Mouse (Mus musculus) naive thymus-derived CD4-positive, alpha-beta T cell, adult 2 months (primary cell): ENCODE measurements around the gene Atg4a-ps.
"Not testable (repeated sequence)": the region's sequence is repeated elsewhere in the genome, so short reads cannot be mapped to it uniquely, and the experiment has no call there.

Source experiments
- DNase-seq: peaks from one replicate; pipeline ENCODE4 v3.0.0-alpha.2; 2011; ENCODE audit warnings: low read depth

Atg4a-ps gene

DNA sequence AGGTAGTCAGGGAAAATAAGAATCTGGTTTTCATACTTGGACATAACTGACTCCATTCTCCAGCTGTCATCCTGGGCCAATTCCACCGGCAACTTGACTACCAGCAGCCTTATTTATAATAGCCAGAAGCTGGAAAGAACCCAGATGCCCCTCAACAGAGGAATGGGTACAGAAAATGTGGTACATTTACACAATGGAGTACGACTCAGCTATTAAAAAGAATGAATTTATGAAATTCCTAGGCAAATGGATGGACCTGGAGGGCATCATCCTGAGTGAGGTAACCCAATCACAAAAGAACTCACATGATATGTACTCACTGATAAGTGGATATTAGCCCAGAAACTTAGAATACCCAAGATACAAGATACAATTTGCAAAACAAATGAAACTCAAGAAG lies at the start of gene Atg4a-ps:
TSS of gene Atg4a-ps (minus strand) at position 101 of the 400 bp plus-strand sequence.
- DNase-seq, result not testable (repeated sequence)

DNA sequence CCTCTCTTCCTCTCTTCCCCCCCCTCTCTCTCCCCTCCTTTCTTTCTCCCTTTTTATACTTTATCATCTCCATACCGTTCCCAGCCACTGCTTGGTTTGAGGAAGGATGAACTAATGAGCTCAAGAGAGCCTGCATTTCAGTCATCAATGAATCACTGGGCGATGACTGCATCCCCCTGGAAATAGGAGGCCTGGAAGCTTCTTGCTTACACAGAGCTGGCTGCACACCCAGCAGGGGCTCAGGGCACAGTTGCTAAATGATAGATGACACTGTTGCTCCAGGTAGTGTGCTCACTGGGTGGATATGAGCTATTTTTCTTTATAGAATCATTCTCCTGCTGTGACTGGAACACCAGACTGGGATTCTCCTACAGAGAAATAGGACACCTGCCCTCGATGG lies 49.7 kb upstream of the Atg4a-ps start:
- no peak for DNase-seq

DNA sequence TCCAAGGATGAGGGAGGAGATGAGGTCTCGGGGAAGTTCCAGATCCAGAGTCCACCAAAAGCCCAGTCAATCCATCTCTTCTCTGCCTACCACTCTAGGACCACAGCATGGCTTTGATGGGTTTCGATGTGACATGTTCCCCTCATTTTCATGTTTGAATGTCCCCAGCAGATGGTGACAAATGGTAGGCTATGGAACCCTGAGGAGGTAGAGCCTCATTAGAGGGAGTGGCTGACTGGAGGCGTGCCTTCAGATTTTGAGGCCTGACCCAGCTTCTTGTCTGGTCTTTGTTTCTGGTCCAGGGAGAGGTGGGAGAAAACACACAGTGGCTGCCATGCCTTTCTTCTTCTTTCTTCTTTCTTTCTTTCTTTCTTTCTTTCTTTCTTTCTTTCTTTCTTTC lies 44.6 kb upstream of the Atg4a-ps start:
- DNase-seq, result peak; percentile 8

DNA sequence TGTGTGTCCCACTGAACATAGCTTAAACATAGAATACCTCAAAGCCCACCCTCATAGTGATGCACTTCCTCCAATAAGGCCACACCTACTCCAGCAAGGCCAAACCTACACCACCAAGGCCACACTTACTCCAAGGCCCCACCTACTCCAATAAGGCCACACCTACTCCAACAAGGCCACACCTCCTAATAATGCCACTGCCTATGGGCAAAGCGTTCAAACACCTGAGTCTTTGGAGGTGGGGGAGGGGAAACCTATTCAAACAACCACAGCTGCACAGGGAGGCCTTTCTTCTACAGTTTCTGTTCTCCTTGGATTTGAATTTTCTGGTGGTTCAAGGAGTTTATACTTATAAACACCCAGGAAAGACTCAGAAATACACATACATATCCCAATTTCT lies 43.2 kb upstream of the Atg4a-ps start:
- DNase-seq, result no peak

DNA sequence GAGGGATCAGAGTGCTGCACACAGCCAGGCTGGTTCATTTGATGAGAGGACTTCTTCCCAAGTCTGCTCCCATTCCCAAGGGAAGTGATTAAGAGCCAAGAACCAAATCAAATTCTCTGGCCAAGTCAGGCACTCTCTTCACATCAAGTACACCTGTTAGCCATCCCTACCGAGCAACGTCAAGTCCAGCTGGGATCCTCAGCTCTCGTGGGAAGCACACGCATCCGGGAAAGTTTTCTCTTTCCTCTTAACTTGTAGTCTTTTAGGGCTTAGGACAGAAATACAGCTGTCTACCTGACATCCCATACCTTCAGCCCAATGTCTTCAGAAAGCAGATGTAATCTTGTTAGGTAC lies 38.1 kb upstream of the Atg4a-ps start:
- no peak for DNase-seq

DNA sequence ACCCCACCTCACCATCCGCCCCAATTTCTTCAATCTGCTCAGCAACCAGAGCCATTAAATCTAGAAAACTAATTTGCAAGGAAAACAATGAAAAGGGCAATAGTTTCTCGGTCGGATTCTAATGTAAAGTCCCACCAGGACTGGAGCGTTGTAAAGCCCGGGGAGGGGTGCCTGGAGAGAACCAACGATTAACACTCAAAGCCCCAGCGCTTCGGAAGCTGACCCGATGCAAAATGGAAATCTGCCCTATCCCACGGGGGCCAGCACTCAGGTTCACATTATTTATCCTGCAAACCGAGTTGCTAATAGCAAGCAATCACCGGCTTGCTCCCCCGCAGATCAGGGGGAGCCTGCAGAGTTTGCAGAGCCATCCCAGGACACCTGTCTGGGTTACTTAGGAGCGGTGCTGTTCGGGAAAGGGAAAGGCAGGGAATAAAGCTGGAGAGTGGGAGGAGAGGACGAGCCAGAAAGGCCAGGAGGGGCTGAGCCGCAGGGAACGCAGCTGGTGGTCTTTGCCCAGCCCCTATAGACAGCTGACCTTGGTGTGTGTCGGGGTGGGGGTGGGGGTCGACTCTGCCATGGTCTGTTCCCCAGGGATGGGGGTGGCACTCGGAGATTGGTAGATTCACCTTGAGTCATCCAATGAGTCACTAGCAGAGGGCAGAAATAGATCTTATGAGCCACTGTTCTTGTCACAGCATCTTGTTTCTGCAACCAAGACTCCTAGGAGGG lies 37.5 kb upstream of the Atg4a-ps start:
- DNase-seq, result no peak

DNA sequence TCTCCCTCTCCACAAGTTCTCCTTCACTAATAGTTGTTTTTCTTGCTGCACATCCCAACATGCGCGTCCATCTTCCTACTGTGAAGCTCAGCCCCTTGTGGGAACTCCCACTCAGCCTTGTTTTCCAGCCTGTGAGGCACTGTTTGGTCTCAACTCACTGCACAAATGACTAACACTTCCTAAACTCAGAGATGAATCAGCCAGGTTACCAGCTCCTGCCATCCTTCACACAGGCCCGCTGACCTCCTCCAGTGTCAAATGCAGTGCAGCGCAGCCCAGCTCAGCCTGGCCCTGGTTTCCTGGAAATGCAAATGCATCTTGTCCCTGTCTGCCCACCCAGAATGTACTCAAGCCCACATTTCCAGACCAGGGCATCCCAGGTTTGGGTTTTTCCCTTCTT lies 36.6 kb upstream of the Atg4a-ps start:
- no peak for DNase-seq

DNA sequence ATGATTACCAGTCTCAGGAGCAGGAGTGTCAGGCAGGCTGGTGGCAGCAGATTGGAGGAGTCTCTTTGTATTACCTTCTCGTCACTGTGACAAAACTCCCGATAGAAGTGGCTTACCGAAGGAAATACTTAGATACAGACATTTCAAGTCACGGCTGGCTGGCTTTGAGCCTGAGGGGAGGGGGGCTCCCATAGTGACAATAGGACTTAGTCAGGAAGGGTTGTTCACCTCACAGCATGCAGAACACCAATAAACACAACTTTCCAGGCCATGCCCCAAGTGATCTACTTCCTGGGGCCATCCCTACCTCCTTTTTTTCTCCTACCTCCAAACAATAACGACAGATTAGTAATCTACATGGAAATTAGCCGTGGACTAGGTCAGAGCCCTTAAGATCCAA lies 32.9 kb upstream of the Atg4a-ps start:
- DNase-seq, result no peak

DNA sequence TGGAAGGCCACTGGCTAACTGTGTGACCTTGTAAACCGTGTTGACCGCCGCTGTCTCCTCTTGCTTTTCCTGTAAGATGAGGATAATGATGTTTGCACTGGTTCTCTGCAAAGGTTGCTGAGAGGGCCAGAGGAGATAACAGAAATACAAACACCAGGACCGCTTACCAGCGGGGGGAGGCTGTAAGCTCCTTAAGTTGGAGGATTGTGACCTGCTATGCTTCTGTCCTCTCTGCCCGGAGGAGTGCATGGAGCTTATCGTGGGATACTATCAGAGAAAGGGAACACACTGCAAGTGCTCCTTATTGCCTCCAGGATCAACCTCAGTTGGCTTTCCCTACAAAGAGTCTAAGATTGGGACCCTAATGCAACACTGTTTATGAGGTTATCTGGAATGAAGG lies 26.8 kb upstream of the Atg4a-ps start:
- DNase-seq, result no peak

DNA sequence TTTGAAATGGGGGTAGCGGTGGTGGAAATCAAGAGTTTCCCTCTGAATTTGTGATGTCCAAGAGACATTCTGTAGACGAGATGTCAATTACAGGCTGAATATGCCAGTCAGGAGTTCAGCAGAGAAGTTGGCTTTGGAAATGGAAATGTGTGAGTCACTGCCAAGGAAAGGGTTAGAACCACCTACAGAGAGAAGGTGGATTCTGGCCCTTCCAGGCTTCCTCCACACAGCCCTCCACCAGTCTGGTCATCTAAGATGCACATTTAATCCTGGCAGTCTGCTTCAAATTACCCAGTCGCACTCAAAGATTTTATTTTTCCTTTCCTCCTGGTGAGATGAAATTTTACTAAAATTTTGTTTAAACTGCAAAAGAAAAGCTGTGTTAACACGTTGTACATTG lies 26.2 kb upstream of the Atg4a-ps start:
- DNase-seq, result no peak

DNA sequence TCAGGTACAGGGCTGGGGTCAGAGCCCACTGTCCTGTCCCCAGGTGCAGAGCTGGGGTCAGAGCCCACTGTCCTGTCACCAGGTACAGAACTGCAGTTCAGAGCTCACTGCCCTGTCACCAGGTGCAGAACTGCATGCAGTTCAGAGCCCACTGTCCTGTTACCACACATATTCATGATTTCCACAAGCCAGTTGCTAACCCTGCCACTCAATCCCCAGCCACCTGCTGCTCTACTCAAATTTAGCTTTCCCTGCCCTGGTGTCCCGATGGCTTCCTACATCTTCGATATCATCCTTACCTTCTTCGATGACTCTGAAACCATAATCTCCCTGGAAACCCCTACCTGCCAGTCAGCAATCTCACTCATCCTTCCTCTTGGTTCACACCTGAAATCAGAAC lies 17.5 kb upstream of the Atg4a-ps start:
- no peak for DNase-seq

DNA sequence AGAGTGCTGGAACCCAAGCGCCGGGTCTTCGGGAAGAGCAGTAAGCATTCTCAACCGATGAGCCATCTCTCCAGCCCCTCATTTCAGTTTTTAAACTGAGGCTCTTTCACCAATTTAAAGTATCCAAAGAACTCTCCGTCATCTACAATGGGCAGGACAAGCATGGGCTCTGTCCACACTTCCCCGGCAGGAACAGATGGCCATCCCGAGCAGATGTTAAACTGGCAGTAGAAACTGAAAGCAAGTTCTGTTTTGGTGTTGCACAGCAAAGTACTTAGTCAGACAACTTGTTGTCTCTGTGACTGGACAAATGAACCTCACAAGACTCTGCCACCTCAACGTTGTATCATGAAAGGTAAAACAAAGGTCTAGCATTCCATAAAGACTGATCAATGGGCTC lies 15.8 kb upstream of the Atg4a-ps start:
- DNase-seq, result no peak

DNA sequence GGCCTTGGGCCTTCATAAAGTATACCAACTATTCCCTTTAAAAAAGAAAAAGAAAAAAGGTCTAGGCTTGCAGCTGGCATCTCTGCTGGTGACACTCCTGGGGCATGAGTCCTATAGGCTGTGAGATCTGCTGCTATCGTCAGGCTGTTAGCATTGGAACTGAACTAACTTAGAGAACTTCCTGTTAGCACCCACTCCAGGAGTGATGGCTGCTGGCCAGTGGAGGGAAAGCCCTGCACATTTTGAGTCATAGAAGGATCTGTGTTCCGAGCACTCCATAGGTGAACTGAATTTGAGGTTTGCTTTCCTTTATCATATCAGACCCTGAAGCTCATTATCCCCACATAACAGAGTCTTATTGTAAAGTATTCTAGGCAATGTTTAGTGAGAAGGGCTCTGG lies 14.1 kb upstream of the Atg4a-ps start:
- DNase-seq, result no peak

DNA sequence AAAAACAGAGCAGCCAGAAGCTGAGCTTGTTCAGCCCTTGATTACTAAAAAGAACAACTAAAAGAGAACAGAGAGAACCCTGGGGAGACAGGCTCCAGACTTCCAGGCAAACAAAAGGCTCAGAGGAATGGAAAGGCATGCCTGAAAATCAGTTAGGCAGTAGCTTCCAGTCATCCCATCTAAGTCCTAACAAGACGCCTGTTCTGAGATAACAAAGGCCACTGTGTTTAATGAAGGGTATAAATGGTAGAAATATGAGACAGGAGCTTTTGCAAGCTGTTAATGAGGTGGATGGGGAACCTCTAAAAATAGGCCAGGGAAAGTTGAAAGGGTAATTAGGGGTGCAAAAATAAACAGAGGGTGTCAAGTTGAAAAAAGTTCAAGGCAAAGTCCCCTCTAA lies 4.5 kb upstream of the Atg4a-ps start:
- no peak for DNase-seq

DNA sequence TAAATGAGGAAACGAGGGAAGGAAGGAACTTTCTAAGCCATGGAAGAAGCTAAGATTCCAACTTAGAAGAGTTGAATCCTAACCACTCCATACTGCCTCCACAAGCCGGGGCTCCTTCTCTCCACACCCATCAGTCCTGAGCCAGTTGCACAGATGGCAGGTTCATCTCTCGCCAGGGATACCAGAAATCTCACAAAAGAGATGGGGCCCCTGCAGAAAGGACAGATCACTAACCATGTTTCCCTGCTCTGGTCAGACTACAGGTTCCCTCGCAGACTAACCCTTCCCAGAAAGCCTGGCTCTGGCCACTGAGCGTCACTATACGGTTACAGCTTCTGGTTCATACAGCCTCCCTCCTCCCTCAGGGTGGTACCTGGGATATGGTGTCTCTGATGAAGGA lies 3.8 kb upstream of the Atg4a-ps start:
- no peak for DNase-seq

DNA sequence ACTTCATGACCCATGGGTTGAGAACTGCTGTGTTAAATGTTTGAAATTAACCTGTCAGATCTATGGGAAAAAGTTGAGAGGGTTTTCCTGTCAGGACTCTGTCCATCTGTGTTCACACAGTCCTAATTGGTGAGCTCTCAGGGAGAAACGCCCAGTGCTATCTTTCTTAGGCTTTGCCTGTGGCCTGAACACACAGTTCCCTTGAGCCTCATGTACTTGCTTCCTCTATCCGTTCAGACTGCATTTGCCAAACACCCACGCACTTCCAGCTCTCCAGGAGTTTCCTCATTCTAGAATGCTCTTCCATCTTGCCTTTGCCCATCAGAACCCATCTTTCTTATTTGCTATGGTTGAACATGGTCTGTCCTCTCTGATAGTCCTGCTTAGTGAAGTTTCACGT lies 2.6 kb upstream of the Atg4a-ps start:
- DNase-seq, result no peak

DNA sequence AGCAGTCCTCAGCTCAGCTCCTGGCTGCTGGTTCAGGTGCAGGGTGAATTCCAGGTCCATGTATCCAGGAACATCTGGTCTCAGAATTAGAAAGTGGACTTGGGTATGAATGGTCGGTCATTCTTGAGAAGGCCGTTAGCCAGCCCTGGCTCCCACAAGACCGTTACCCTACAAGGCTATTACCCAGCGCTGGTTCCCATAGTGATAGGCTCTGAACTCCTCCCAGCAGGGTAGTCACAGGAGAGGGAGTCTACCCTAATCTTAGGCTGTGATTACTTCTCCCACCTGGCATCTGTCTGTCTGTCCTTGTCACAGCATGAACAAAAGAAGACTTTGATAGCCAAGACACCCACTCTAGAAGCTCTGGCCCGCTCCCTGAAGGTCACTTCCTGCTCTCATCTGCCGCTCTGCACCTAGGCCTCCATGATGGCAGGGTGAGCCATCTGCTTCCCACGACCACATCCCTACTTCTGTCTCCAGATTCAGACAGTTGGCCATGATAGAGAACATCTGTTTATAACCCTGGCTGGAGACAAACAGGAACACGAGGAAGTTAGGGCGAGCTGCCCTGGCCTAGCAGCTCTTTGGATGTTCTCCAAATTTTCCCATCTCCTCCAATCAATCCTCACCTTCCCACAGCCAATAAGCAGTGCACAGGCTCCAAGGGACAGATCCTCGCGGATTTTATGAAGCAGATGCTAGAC lies 1.4 kb upstream of the Atg4a-ps start:
- DNase-seq, result no peak

DNA sequence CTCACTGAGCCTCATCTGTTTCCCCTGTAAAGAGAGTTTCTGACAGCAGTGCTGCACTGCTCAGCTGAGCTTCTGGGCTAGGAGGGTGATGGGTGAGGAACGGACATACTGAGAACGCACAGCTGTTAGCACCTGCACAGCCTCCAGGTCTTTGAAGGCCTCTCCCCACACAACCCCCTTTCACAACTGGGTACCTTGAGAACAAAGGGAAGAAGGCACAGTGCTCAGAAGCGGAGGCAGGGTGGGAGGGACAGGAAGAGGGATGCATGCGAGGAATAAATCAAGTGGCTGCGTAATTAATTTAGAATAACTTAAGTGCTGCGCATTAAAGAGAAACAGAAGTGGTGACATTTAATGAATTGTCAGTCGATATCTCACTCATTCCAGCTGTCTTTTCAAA lies 4.6 kb downstream of the Atg4a-ps start:
- peak; percentile 28 for DNase-seq

DNA sequence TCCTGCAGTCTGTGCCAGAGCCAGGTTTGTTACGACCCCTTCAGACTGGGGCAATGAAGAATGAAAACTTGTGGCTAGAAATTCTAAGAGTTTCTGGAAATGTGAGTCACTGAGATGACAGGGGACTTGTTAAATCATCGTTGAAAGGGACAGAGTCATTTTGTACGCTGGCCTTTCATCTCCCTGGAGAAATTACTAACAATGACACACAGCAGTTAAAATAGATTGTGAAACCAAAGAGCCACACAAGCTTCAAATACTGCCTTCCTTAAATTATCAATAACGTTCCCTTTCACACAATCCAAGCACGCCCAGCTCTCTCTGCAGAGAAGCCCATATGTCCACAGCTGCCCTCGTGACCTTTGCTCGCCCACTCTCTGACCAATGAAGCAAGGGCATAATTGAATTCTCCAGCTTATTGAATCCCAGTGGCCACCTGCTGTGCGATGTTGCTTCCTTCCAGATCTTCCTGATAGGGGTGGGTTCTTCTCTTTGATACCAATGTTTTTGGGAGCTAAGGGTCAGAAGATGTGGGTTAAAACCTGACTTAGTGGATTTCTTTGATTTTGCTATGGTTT lies 5.6 kb downstream of the Atg4a-ps start:
- no peak for DNase-seq

DNA sequence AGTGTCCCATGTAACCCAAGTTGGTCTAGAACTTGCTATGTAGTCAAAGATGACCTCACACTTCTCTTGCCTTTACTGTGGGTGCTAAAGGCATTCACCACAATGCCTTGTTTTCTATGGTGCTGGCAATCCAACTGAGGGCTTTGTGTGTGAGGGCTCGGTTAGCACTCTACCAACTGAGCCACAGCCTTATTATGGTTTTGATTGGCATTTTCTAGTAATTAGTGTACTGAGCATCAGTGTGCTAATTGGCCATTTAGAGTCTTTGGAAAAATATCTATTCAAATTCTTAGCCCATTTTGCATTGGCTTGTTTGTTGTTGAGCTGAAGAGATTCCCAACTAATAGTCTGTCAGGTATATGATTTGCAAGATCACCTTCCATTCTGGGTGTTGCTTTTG lies 8.2 kb downstream of the Atg4a-ps start:
- no peak for DNase-seq

DNA sequence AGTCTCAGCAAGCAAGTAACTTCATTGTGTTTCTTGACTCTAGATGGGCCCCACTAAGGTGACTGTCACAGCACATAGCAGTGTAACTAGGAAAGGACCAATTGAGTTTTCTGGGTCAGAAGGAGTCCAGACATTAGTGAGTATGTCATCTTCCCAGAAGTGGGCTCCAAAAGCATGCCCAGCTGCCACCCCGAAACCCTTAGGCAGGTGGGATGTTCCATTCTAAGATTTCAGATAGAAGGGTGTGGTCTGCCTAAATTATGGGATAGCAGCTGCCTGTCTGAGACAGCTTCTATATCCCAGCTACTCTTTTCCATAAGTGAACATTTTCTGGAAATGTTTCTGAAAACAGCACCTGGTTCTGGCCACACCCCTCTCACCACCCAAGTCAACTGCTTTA lies 11.6 kb downstream of the Atg4a-ps start:
- no peak for DNase-seq

DNA sequence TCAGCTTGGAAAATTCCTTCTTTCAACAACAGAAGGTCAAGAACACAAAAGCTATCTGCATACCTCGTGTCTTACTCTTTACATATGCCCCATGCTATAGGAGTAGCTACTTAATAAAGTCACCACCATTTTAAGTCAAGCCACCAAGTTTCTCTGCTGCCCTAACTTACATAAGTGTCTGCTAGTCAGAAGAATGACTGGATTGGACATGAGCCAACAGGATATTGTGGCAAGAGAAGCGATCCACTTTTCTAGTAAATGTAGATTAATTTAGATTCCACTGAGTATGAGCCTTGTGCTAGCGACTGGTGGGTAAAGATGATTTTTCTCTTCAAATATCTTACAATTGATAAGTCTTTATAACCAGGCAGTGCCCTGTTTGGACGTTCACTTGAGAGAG lies 12.0 kb downstream of the Atg4a-ps start:
- DNase-seq, result peak; percentile 13

DNA sequence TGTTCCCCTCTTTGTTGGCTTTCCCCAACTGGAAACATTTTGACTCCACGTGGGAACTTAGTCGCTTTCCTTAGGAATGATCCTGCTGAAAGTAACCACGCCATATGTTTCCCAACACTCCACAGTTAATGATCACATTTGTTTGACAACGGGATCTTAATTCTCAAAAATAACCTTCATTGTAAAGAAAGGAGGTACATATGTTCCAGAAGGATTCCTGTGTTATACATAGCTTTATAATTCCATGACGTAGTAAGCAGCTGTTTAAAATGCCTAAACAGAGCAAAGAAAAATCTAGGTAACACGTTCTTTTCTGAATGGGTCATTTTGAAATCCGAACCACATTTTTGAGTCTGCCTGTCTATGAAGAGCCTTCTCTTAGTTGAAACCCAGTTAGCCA lies 12.7 kb downstream of the Atg4a-ps start:
- no peak for DNase-seq

DNA sequence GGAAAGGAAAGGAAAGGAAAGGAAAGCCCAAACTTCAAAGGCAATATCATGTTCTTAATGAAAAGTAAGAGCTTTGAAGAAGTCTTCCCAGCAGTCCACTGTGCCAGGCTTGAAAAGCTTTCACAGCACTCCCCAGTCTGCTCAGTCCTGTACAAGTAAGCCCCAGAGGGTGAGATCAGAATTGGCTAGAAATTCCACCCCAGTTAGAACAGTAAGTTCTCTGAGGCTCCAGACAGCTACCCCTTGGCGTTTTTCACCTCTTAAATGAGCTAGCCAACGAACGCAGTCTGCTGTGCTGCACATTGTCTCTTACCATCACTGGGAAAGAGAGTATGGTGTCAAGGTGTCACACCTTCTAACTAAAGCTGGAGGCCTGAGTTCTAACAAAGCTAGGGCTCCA lies 18.2 kb downstream of the Atg4a-ps start:
- no peak for DNase-seq
